Mouse (Mus musculus) heart, postnatal 0 days (tissue): ENCODE data around the gene Frmpd1.

Experiments
- CTCF ChIP-seq: IDR thresholded peaks from 2 replicates; pipeline ENCODE4 v1.5.1; 2016; ENCODE audit warnings: antibody characterized with exemption, control low read depth, low read depth
- EP300 ChIP-seq: IDR thresholded peaks from 2 replicates; pipeline ENCODE4 v1.6.1; 2016; ENCODE audit warnings: antibody characterized with exemption, low read depth

DNA sequence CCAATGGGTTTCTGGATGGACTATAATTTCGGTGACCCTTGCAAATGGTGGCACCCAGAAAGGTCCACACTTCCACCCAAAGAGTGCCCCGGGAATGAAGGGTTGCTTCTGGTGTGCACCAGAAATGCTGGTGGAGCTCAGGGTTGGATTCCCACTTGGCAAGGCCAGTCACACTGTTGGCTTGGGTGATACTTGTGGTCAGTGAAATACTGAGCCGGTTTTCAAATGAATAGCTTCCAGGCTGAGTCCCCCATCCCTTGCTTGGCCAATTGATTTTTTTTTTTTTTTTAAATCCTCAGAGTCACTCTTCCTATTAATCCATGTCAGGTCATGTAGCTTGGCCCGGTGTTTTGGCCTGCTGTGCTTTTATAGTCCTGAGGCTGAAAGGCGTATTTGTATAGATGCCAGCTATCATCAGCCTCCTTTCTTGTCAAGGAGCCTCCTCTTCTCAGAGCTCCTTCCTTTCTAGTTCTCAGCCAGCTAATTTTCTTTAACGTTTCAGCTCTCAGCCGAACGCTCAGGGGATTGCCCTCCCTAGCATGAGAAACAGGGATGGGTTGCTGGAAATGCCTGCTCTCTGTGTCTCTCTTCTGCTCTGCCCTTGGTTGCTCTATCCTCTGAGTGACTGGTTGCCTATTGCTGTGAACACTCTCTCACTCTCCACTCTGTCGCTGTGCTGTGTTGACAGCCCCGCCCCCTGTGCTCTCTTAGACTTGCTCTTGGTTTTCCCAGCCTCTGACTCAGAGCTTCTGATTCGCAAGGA, 69.3 kb downstream of the Frmpd1 start:
- TF ChIP-seq CTCF (no peak), EP300 (no peak)
